Mouse (Mus musculus) bone marrow, adult 2 months (tissue): ENCODE measurements at regions not wholly inside any gene's neighbourhood (a gene's known extent, or its start where the extent isn't known, plus 50 kb on each side); places are given as distances from the start of the nearest gene placed in this dataset.

Experiments
- H3K27ac ChIP-seq: fragments of 200-500 bp; 2 replicates; pipeline ENCODE4 v1.5.1; 2012; ENCODE audit warnings: low read depth, mild to moderate bottlenecking, control low read depth, inconsistent platforms, low read length; ENCODE audit not compliant: control insufficient read depth, poor library complexity, insufficient read depth
- H3K4me1 ChIP-seq: fragments of 200-500 bp; 2 replicates; pipeline ENCODE4 v1.6.1; 2011; ENCODE audit warnings: low read length; ENCODE audit not compliant: control insufficient read depth, insufficient read depth
- H3K4me3 ChIP-seq: fragments of 200-500 bp; replicated peaks from 2 replicates; pipeline ENCODE3; 2011; ENCODE audit warnings: mild to moderate bottlenecking, low read depth, low read length, control low read depth; ENCODE audit not compliant: control insufficient read depth
- CTCF ChIP-seq: fragments of 200-500 bp; IDR thresholded peaks from 2 replicates; pipeline ENCODE4 v1.5.1; 2011; ENCODE audit warnings: low read length, control low read depth; ENCODE audit not compliant: control insufficient read depth, insufficient read depth
- POLR2A ChIP-seq: fragments of 200-500 bp; IDR thresholded peaks from 2 replicates; pipeline ENCODE4 v1.6.1; 2011; ENCODE audit warnings: low read depth, mild to moderate bottlenecking, control low read depth, low read length, borderline replicate concordance; ENCODE audit not compliant: control insufficient read depth
- WGBS: fragments of 180-500 bp; shearing (Covaris S2); methylation state at CpG from one replicate; pipeline ENCODE4 v1.1.7; 2018; 5-methylcytosine and 5-hydroxymethylcytosine counted together

- Histone ChIP-seq H3K4me1 (no peaks in the 10 kb centered on the region), H3K4me3 (no peak overlapping the region), H3K27ac (no peak overlapping the region)
- TF ChIP-seq CTCF: no peak
- no peak for TF ChIP-seq POLR2A
- WGBS: 64% methylated on average over 5 of the region's 5 CpGs
These were observed 191.8 kb upstream of the Gcfc2 start for GRCm38 (mm10) chr6:81731631-81732030.

- no peak overlapping the region for H3K4me3 ChIP-seq
- no peak overlapping the region for H3K27ac ChIP-seq
- TF ChIP-seq CTCF (no peak), POLR2A (no peak)
- no peaks in the 10 kb centered on the region for H3K4me1 ChIP-seq
- 61% methylated on average over 3 of the region's 3 CpGs for WGBS
These were observed 189.9 kb upstream of the Gcfc2 start for GRCm38 (mm10) chr6:81733527-81733926.

- Histone ChIP-seq H3K4me3 (no peak overlapping the region), H3K27ac (no peak overlapping the region), H3K4me1 (no peaks in the 10 kb centered on the region)
- 81% methylated on average over 5 of the region's 5 CpGs for WGBS
- TF ChIP-seq POLR2A: no peak
- no peak for TF ChIP-seq CTCF
These were observed 185.0 kb upstream of the Gcfc2 start for GRCm38 (mm10) chr6:81738466-81738865.

DNA sequence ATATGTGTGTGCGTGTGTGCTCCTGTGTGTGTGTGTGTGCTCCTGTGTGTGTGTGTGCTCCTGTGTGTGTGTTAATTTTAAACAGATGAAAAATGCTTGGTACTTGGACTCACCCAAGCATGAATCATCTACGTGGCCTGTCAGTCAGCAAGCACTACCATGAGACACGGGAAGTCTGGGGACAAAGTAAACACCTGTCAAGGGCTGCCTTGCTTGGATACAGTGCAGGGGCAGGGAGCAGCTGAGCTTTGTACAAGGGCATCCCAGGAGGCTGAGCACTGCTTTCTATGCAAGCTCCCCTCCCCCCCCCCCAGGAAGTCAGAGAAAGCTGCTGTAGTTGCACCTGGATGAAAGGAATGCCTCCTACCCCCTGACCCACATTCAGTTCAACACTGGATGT, 173.8 kb upstream of the Gcfc2 start:
- TF ChIP-seq CTCF (no peak), POLR2A (no peak)
- Histone ChIP-seq H3K27ac (no peak overlapping the region; the same call in 1 of the 2 replicates), H3K4me1 (no peaks in the 10 kb centered on the region), H3K4me3 (no peak overlapping the region)
- WGBS: 64% methylated on average over 3 of the region's 3 CpGs

DNA sequence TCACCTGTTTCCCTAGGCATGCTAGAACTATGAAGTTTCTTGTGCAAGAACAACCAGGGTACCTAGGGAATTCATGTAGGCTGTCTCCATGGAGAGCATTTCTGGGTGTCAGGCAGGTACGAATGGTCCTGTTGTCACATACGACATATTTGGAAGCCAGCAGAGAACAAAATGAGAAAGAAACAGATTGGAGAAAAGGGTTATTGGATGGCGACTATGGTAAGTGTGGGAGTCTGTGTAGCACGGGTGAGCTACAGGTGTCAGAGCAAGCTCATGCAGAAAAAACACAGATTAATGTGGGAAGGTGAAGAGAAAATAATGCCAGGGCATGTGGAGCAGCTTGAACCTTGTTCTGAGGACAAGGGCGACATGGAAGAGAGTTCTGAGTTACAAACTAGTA, 171.8 kb upstream of the Gcfc2 start:
- Histone ChIP-seq H3K4me3 (no peak overlapping the region), H3K27ac (no peak overlapping the region), H3K4me1 (no peaks in the 10 kb centered on the region)
- WGBS: 80% methylated on average over 5 of the region's 5 CpGs
- TF ChIP-seq CTCF: no peak
- TF ChIP-seq POLR2A: no peak

DNA sequence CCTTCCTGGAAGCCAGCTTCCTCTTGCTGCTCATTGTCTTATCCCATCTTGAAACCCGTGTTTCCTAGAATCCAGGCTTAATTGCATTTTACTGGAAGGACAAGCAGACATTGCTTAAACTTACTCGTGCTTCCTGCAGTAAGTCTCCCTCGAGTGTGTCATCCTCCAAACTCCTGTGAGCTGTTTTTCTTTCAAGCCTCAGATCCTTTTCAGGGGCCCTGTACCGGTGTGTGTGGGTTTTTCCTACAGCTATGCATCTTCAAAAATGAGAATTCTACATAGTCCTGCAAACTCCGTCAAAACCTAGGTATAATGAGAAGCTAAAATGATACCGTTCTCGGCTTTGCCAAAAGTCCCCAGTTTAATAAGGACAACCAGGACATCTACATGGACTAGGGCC, 167.2 kb upstream of the Gcfc2 start:
- 69% methylated on average over 7 of the region's 7 CpGs for WGBS
- TF ChIP-seq POLR2A (no peak), CTCF (no peak)
- no peaks in the 10 kb centered on the region for H3K4me1 ChIP-seq
- H3K4me3 ChIP-seq: no peak overlapping the region
- no peak overlapping the region for H3K27ac ChIP-seq

DNA sequence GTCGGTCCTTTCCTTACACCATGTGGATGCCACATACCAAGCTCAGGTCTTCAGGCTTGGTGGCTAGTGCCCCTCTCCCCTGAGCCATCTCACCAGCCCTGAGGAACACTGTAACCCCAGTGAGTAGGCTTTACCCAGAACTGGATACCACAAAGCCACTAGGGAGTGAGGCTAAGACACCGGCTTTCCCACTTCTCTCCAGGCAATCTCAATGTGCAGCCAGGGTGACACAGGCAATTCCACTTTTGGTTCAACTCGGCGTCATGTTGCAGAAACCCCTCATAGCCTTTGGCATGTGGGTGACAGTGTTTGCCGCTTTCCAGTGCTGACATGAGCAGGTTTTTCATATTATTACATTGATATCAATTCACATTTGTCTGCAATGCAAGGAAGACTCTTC, 164.6 kb upstream of the Gcfc2 start:
- no peak for TF ChIP-seq POLR2A
- no peak for TF ChIP-seq CTCF
- 77% methylated on average over 5 of the region's 5 CpGs for WGBS
- Histone ChIP-seq H3K27ac (no peak overlapping the region), H3K4me3 (no peak overlapping the region), H3K4me1 (no peaks in the 10 kb centered on the region)

DNA sequence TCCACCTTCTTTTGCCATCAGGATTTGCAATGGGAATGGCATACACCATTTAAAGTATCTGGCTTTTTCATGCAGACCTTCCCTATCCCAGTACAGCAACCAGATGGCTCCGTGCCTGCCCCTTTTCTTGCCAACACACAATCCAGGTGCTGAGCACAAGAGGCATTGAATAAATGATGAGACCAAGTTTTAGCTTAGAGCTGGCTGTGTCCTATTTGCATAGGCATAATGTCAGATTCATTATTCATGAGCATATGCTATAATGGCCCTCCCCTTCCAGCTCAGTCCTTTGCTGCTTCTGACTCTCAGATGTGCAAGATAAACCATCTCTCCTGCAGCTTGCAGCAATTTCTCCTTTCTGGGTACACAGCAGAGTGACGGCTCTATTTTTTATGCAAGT, 163.3 kb upstream of the Gcfc2 start:
- no peak for TF ChIP-seq POLR2A
- TF ChIP-seq CTCF: no peak
- H3K4me1 ChIP-seq: no peaks in the 10 kb centered on the region
- H3K4me3 ChIP-seq: no peak overlapping the region
- WGBS: 70% methylated on average over 2 of the region's 2 CpGs
- H3K27ac ChIP-seq: no peak overlapping the region

DNA sequence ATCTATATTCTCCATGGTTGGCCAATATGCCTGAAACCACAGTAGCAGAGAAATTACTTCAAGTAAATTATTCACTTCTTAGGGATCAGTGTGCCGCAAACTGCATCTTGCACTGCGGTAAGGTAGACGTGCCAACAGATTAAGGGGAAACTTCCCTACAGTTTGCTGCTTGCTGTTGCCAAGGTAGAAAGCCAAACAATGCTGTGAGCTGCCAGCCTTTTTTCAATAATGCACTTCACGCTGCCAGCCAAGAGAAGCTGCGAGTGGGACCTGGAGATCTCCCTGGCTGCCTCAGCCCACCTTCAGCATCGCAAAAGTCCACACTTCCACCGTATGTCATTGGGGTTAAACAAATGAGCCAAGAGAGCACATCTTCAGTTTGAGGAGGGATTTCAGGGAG, 157.6 kb upstream of the Gcfc2 start:
- no peak overlapping the region for H3K4me3 ChIP-seq
- H3K4me1 ChIP-seq: no peaks in the 10 kb centered on the region
- TF ChIP-seq CTCF (no peak), POLR2A (no peak)
- H3K27ac ChIP-seq: no peak overlapping the region
- WGBS: 83% methylated on average over 7 of the region's 7 CpGs

- H3K27ac ChIP-seq: no peak overlapping the region
- 73% methylated on average over 4 of the region's 4 CpGs for WGBS
- H3K4me3 ChIP-seq: no peak overlapping the region
- H3K4me1 ChIP-seq: no peaks in the 10 kb centered on the region
- TF ChIP-seq POLR2A (no peak), CTCF (no peak)
These were observed 156.7 kb upstream of the Gcfc2 start for GRCm38 (mm10) chr6:81766800-81767199.
